Mouse (Mus musculus) MEL (cell line): ENCODE measurements around the gene Dpep1. TPM values are rescaled to one million over a fixed set of nuclear protein-coding genes. Genes with fewer than 3 reads are reported as not detected.
A peak's percentile ranks its signal among the peaks of the same experiment; 100 is the strongest.

ENCODE experiments used
- DNase-seq: peaks from one replicate; pipeline ENCODE4 v3.0.0; 2011; ENCODE audit warnings: low read depth, low spot score
- H3K27ac ChIP-seq: 2 replicates; pipeline ENCODE4 v1.5.1; 2012; ENCODE audit warnings: low read depth, mild to moderate bottlenecking, control low read depth, low read length, moderate library complexity; ENCODE audit not compliant: control insufficient read depth
- H3K27me3 ChIP-seq, 2 experiments: fragments of 150-350 bp in 1 of 2; sonication (generic) in 1 of 2; 2 replicates each; pipeline ENCODE4 v1.6.1; 2012; ENCODE audit warnings: low read length in 2 of 2, mild to moderate bottlenecking in 2 of 2, improper control_type of control experiment in 1 of 2, moderate library complexity in 1 of 2; ENCODE audit not compliant: insufficient read depth in 2 of 2, control insufficient read depth in 1 of 2
- H3K36me3 ChIP-seq, 2 experiments: 2 replicates each; pipeline ENCODE4 v1.6.1; 2012 to 2014; ENCODE audit warnings: low read length in 2 of 2, improper control_type of control experiment in 1 of 2, inconsistent platforms in 1 of 2, mild to moderate bottlenecking in 1 of 2; ENCODE audit not compliant: insufficient read depth in 2 of 2, control insufficient read depth in 1 of 2
- H3K4me1 ChIP-seq, 2 experiments: fragments of 150-350 bp in 1 of 2; sonication (generic) in 1 of 2; 2 replicates each; pipeline ENCODE4 v1.6.1; 2012; ENCODE audit warnings: low read length in 2 of 2, improper control_type of control experiment in 1 of 2, mild to moderate bottlenecking in 1 of 2; ENCODE audit not compliant: insufficient read depth in 2 of 2, control insufficient read depth in 1 of 2
- H3K4me3 ChIP-seq, 2 experiments: fragments of 150-350 bp in 1 of 2; sonication (generic) in 1 of 2; 2 replicates each; pipeline ENCODE4 v1.5.1; 2012; ENCODE audit warnings: low read depth in 2 of 2, low read length in 2 of 2, mild to moderate bottlenecking in 2 of 2, moderate library complexity in 2 of 2, control low read depth in 1 of 2, improper control_type of control experiment in 1 of 2; ENCODE audit not compliant: control insufficient read depth in 1 of 2, insufficient read depth in 1 of 2
- H3K79me2 ChIP-seq: 2 replicates; pipeline ENCODE4 v1.6.1; 2012; ENCODE audit warnings: mild to moderate bottlenecking, low read length, moderate library complexity; ENCODE audit not compliant: control insufficient read depth, poor library complexity, insufficient read depth
- H3K9ac ChIP-seq: 2 replicates; pipeline ENCODE4 v1.6.1; 2012; ENCODE audit warnings: low read depth, mild to moderate bottlenecking, control low read depth, low read length, moderate library complexity; ENCODE audit not compliant: control insufficient read depth, poor library complexity, severe bottlenecking
- H3K9me3 ChIP-seq: fragments of 150-350 bp; sonication (generic); replicated peaks from 2 replicates; pipeline ENCODE4 v1.6.1; 2012; ENCODE audit warnings: mild to moderate bottlenecking, low read length, improper control_type of control experiment, moderate library complexity; ENCODE audit not compliant: insufficient read depth
- CHD1 ChIP-seq: IDR thresholded peaks from 2 replicates; pipeline ENCODE4 v1.6.1; 2012; ENCODE audit warnings: low read depth, mild to moderate bottlenecking, inconsistent platforms, low read length, improper control_type of control experiment
- CHD2 ChIP-seq: IDR thresholded peaks from 2 replicates; pipeline ENCODE4 v1.6.1; 2011; ENCODE audit warnings: low read length, improper control_type of control experiment
- CTCF ChIP-seq, 3 experiments: IDR thresholded peaks in 2 of 3; conservative IDR thresholded peaks in 1 of 3; 2 replicates each; pipeline ENCODE4 v1.5.1; 2011 to 2012; ENCODE audit warnings: low read length in 3 of 3, low read depth in 2 of 3, mild to moderate bottlenecking in 2 of 3, improper control_type of control experiment in 1 of 3, inconsistent platforms in 1 of 3, mixed read lengths in 1 of 3, moderate library complexity in 1 of 3; ENCODE audit not compliant: control insufficient read depth in 1 of 3, insufficient read depth in 1 of 3, poor library complexity in 1 of 3, severe bottlenecking in 1 of 3
- E2F4 ChIP-seq: IDR thresholded peaks from 2 replicates; pipeline ENCODE4 v1.6.1; 2011; ENCODE audit warnings: low read depth, low read length, improper control_type of control experiment, borderline replicate concordance
- GABPA ChIP-seq: IDR thresholded peaks from 2 replicates; pipeline ENCODE4 v1.6.1; 2012; ENCODE audit warnings: low read depth, mild to moderate bottlenecking, inconsistent platforms, low read length, improper control_type of control experiment, moderate library complexity
- HCFC1 ChIP-seq: IDR thresholded peaks from 2 replicates; pipeline ENCODE4 v1.6.1; 2012; ENCODE audit warnings: low read depth, mild to moderate bottlenecking, inconsistent platforms, low read length, improper control_type of control experiment, moderate library complexity
- JUND ChIP-seq: IDR thresholded peaks from 2 replicates; pipeline ENCODE4 v1.6.1; 2011; ENCODE audit warnings: low read depth, mild to moderate bottlenecking, improper control_type of control experiment, low read length
- MAX ChIP-seq: IDR thresholded peaks from 2 replicates; pipeline ENCODE4 v1.6.1; 2011; ENCODE audit warnings: low read length, improper control_type of control experiment
- MAZ ChIP-seq: IDR thresholded peaks from 2 replicates; pipeline ENCODE4 v1.6.1; 2012; ENCODE audit warnings: low read depth, mild to moderate bottlenecking, inconsistent platforms, low read length, improper control_type of control experiment
- MEF2A ChIP-seq: IDR thresholded peaks from 2 replicates; pipeline ENCODE4 v1.6.1; 2014; ENCODE audit warnings: low read depth, mild to moderate bottlenecking, inconsistent platforms, low read length, improper control_type of control experiment; ENCODE audit not compliant: poor library complexity, insufficient replicate concordance, severe bottlenecking; ENCODE audit errors: extremely low read depth
- MXI1 ChIP-seq: IDR thresholded peaks from 2 replicates; pipeline ENCODE4 v1.6.1; 2011; ENCODE audit warnings: mild to moderate bottlenecking, low read depth, low read length, improper control_type of control experiment
- MYB ChIP-seq: IDR thresholded peaks from 2 replicates; pipeline ENCODE4 v1.6.1; 2011; ENCODE audit warnings: mild to moderate bottlenecking, low read depth, low read length, improper control_type of control experiment
- MYC ChIP-seq: IDR thresholded peaks from 2 replicates; pipeline ENCODE4 v1.6.1; 2011; ENCODE audit warnings: low read depth, mild to moderate bottlenecking, low read length, improper control_type of control experiment, moderate library complexity
- NELFE ChIP-seq: IDR thresholded peaks from 2 replicates; pipeline ENCODE4 v1.6.1; 2011; ENCODE audit warnings: low read depth, low read length, improper control_type of control experiment
- NRF1 ChIP-seq: IDR thresholded peaks from 2 replicates; pipeline ENCODE4 v1.6.1; 2014; ENCODE audit warnings: low read depth, mild to moderate bottlenecking, inconsistent platforms, low read length, improper control_type of control experiment, moderate library complexity; ENCODE audit not compliant: poor library complexity, insufficient read depth, severe bottlenecking
- POLR2A ChIP-seq, 2 experiments: IDR thresholded peaks; 2 replicates each; pipeline ENCODE4 v1.6.1; 2011 to 2012; ENCODE audit warnings: low read length in 2 of 2, mild to moderate bottlenecking in 2 of 2, control low read depth in 1 of 2, improper control_type of control experiment in 1 of 2, low read depth in 1 of 2, moderate library complexity in 1 of 2; ENCODE audit not compliant: control insufficient read depth in 1 of 2, insufficient read depth in 1 of 2, poor library complexity in 1 of 2
- POLR2AphosphoS2 ChIP-seq: IDR thresholded peaks from 2 replicates; pipeline ENCODE4 v1.6.1; 2011; ENCODE audit warnings: low read length, improper control_type of control experiment
- RAD21 ChIP-seq: IDR thresholded peaks from 2 replicates; pipeline ENCODE4 v1.6.1; 2011; ENCODE audit warnings: mild to moderate bottlenecking, low read depth, low read length, improper control_type of control experiment
- RCOR1 ChIP-seq: IDR thresholded peaks from 2 replicates; pipeline ENCODE4 v1.6.1; 2012; ENCODE audit warnings: low read depth, mild to moderate bottlenecking, inconsistent platforms, low read length, improper control_type of control experiment
- SIN3A ChIP-seq: IDR thresholded peaks from 2 replicates; pipeline ENCODE4 v1.6.1; 2012; ENCODE audit warnings: low read length, improper control_type of control experiment, inconsistent platforms
- SMC3 ChIP-seq: IDR thresholded peaks from 2 replicates; pipeline ENCODE4 v1.6.1; 2011; ENCODE audit warnings: low read depth, low read length, improper control_type of control experiment
- TBP ChIP-seq: IDR thresholded peaks from 2 replicates; pipeline ENCODE4 v1.8.0; 2011; ENCODE audit warnings: low read depth, low read length, improper control_type of control experiment
- TCF12 ChIP-seq: IDR thresholded peaks from 2 replicates; pipeline ENCODE4 v1.6.1; 2014; ENCODE audit warnings: low read depth, mild to moderate bottlenecking, inconsistent platforms, low read length, improper control_type of control experiment, moderate library complexity
- USF2 ChIP-seq, 2 experiments: IDR thresholded peaks; 2 replicates each; pipeline ENCODE4 v1.6.1; 2011 to 2012; ENCODE audit warnings: improper control_type of control experiment in 2 of 2, low read length in 2 of 2, borderline replicate concordance in 1 of 2, inconsistent platforms in 1 of 2, low read depth in 1 of 2, mild to moderate bottlenecking in 1 of 2; ENCODE audit not compliant: insufficient read depth in 1 of 2
- ZC3H11A ChIP-seq: IDR thresholded peaks from 2 replicates; pipeline ENCODE4 v1.6.1; 2012; ENCODE audit warnings: low read depth, mild to moderate bottlenecking, inconsistent platforms, low read length, improper control_type of control experiment
- ZNF384 ChIP-seq: IDR thresholded peaks from 2 replicates; pipeline ENCODE4 v1.6.1; 2012; ENCODE audit warnings: low read depth, mild to moderate bottlenecking, inconsistent platforms, low read length, improper control_type of control experiment
- polyA plus RNA-seq, 2 experiments: library from polyadenylated mRNA; stranded (reverse) in 1 of 2; unstranded in 1 of 2; fragments of >175 nt in 1 of 2; fragments of >200 nt in 1 of 2; gene quantifications; 2 replicates each; pipeline versions ENCODE4 v1.2.1 to v1.2.4; 2012; ENCODE audit warnings: low replicate concordance in 2 of 2, low read depth in 1 of 2; ENCODE audit not compliant: insufficient read length in 2 of 2, insufficient read depth in 1 of 2, missing spikeins in 1 of 2
- total RNA-seq: library from RNA; depleted of rRNA; stranded (reverse); fragments of 300-350 nt; gene quantifications from 2 replicates; pipeline ENCODE4 v1.2.3, GENCODE M21; 2012

Gene Dpep1
- total and polyA plus RNA-seq, 3 experiments = not detected

DNA sequence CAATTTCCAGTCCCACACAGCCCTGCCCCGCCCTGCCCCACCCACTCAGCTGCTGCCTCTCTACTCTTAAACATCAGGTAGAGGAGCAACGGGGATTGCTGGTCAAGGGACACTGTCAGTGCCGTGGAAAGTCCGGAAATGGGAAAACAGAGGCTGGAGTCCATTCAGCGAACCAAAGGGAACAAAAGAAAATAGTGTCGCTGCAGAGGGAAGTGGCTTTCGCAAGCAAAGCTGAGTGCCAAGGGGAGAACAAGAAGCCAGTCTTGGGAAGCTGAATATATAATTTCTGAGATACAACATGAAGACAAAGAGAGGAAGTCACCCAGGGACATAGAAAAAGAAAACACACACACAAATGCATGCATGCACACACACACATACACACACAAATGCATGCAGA, 2.8 kb downstream of the Dpep1 start:
- Histone ChIP-seq H3K4me3 (no peak overlapping the region), H3K9ac (no peak overlapping the region), H3K4me1 (peaks cover 0 to 25% of the 10 kb centered on the region in 2 experiments; a peak in 2 of 4 replicates), H3K27ac (no peak overlapping the region), H3K36me3 (peaks cover 0 to 11% of the 10 kb centered on the region in 2 experiments; a peak in 2 of 4 replicates), H3K79me2 (no peaks in the 10 kb centered on the region), H3K27me3 (0 out of 4 replicates have a peak, but pooled peaks cover 0 to 1% of the 10 kb centered on the region in 2 experiments), H3K9me3 (no peaks in the 10 kb centered on the region)
- peak; percentile 27 for DNase-seq
- no peak for TF ChIP-seq HCFC1
- no peak for TF ChIP-seq CHD2
- TF ChIP-seq MXI1 = no peak

DNA sequence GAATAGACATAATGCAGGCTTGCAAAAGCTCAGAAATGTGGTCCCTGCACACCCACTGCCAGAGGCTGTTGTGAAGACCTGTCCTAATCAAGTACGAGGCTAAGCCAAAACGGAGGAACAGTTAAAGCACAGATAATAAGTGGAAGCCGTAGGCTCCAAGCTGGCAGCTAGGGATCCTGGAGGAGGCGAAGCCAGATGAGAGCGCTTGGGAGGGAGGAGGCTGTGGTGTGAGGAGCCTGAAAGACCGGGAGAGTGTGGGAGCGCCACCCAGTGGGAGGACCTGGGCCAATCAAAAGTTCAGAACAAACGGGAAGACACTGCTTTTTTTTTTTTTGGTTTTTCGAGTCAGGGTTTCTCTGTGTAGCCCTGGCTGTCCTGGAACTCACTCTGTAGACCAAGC, 4.6 kb downstream of the Dpep1 start:
- peaks cover 0 to 25% of the 10 kb centered on the region in 2 experiments; a peak in 2 of 4 replicates for H3K4me1 ChIP-seq
- H3K9me3 ChIP-seq = no peaks in the 10 kb centered on the region
- H3K27me3 ChIP-seq = no peaks in the 10 kb centered on the region
- peak; percentile 59 for TF ChIP-seq SIN3A
- peak; percentile 96 for TF ChIP-seq ZNF384
- TF ChIP-seq E2F4 = no peak
- no peak for TF ChIP-seq MEF2A
- TF ChIP-seq MXI1 = peak; percentile 61
- no peak for TF ChIP-seq RCOR1
- peak; percentile 49 to 82 (median 70) for TF ChIP-seq CTCF (IDR thresholded peaks at IDR 0.05 in 2 of 3, conservative IDR thresholded peaks at IDR 0.05 in 1 of 3; ENCODE audit: control insufficient read depth in 1 of 3, insufficient read depth in 1 of 3, low read depth in 2 of 3, low read length in 3 of 3, poor library complexity in 1 of 3, severe bottlenecking in 1 of 3)
- TF ChIP-seq ZC3H11A = peak; percentile 53
- TF ChIP-seq RAD21 = peak; percentile 51
- no peak for TF ChIP-seq GABPA
- TF ChIP-seq SMC3 = peak; percentile 70
- no peak for TF ChIP-seq TCF12
- TF ChIP-seq MAZ = no peak; the same call in 1 of the 2 replicates
- no peak for TF ChIP-seq MAX
- H3K4me3 ChIP-seq = peak overlapping the region; percentile 41 to 43
- DNase-seq = peak; percentile 88
- H3K9ac ChIP-seq = peak overlapping the region; percentile 32
- no peaks in the 10 kb centered on the region for H3K79me2 ChIP-seq
- peaks cover 0 to 11% of the 10 kb centered on the region in 2 experiments; a peak in 2 of 4 replicates for H3K36me3 ChIP-seq
- no peak overlapping the region for H3K27ac ChIP-seq

DNA sequence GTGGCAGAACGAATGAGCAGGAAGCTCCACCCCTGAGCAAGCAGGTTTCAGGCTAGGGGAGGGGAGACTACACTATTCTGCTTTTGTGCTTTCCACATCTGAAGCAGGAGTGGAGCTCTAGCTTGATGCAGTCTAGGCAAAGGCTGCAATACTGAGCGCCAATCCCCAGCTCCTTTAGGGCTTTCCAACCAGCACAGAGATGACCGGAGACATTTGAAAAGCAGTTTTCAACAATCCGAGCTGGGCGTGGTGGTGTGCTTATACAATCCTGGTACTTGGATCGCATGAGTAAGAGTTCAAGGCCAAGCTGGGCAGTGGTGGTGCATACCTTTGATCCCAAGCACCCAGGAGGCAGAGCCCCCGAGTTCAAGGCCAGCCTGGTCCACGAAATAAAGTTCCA, 5.9 kb downstream of the Dpep1 start:
- peaks cover 0 to 11% of the 10 kb centered on the region in 2 experiments; a peak in 2 of 4 replicates for H3K36me3 ChIP-seq
- no peaks in the 10 kb centered on the region for H3K27me3 ChIP-seq
- peaks cover 0 to 25% of the 10 kb centered on the region in 2 experiments; a peak in 2 of 4 replicates for H3K4me1 ChIP-seq
- no peaks in the 10 kb centered on the region for H3K9me3 ChIP-seq
- H3K27ac ChIP-seq = no peak overlapping the region
- no peak for TF ChIP-seq E2F4
- TF ChIP-seq MEF2A = no peak
- TF ChIP-seq CHD1 = no peak
- TF ChIP-seq POLR2AphosphoS2 = no peak
- TF ChIP-seq MYB = no peak
- no peak for TF ChIP-seq JUND
- TF ChIP-seq SIN3A = no peak
- no peak for TF ChIP-seq RAD21
- TF ChIP-seq POLR2A (IDR thresholded peaks at IDR 0.05; ENCODE audit: control insufficient read depth in 1 of 2, insufficient read depth in 1 of 2, low read depth in 1 of 2, low read length in 2 of 2, poor library complexity in 1 of 2) = no peak
- TF ChIP-seq TBP = no peak
- TF ChIP-seq MYC = no peak
- no peak for TF ChIP-seq NRF1
- TF ChIP-seq ZNF384 = no peak
- TF ChIP-seq USF2 (IDR thresholded peaks at IDR 0.05; ENCODE audit: borderline replicate concordance in 1 of 2, insufficient read depth in 1 of 2, low read depth in 1 of 2, low read length in 2 of 2) = no peak
- TF ChIP-seq NELFE = no peak
- TF ChIP-seq MAZ = no peak
- TF ChIP-seq, all 39 proteins: peak for 0
- DNase-seq = peak; percentile 23
- Histone ChIP-seq H3K9ac (no peak overlapping the region), H3K79me2 (no peaks in the 10 kb centered on the region), H3K4me3 (no peak overlapping the region)
